Mouse (Mus musculus): ENCODE measurements around the gene Fcrl6. TPM values are rescaled to one million over a fixed set of nuclear protein-coding genes. Genes with fewer than 3 reads are reported as not detected.

The Fcrl6 gene
- polyA plus RNA-seq, 1 experiment, result 0.10 TPM

GRCm38 (mm10) chr1:172594495-172594894 is 7.9 kb downstream of the Fcrl6 start:
- no peak overlapping the region for H3K4me3 ChIP-seq (replicated peaks; ENCODE audit: insufficient read depth, low read depth, low read length)
- no peak for DNase-seq
- no peaks in the 10 kb centered on the region for H3K27me3 ChIP-seq (ENCODE audit: control insufficient read depth, insufficient read depth, low read length)
- TF ChIP-seq CTCF (IDR thresholded peaks at IDR 0.05; ENCODE audit: borderline replicate concordance, insufficient read depth, low read depth, low read length) (peak; percentile 39; the same call in 1 of the 2 replicates), POLR2A (IDR thresholded peaks at IDR 0.05; ENCODE audit: borderline replicate concordance, insufficient read depth, low read length) (no peak)
- no peaks in the 10 kb centered on the region for H3K4me1 ChIP-seq (ENCODE audit: control insufficient read depth, insufficient read depth, low read length)
- no peak overlapping the region for H3K27ac ChIP-seq (ENCODE audit: insufficient read depth, low read length)

- Histone ChIP-seq H3K4me3 (replicated peaks; ENCODE audit: insufficient read depth, low read depth, low read length) (no peak overlapping the region), H3K27ac (ENCODE audit: insufficient read depth, low read length) (no peak overlapping the region), H3K27me3 (ENCODE audit: control insufficient read depth, insufficient read depth, low read length) (no peaks in the 10 kb centered on the region), H3K4me1 (ENCODE audit: control insufficient read depth, insufficient read depth, low read length) (no peaks in the 10 kb centered on the region)
- TF ChIP-seq CTCF (IDR thresholded peaks at IDR 0.05; ENCODE audit: borderline replicate concordance, insufficient read depth, low read depth, low read length) (no peak), POLR2A (IDR thresholded peaks at IDR 0.05; ENCODE audit: borderline replicate concordance, insufficient read depth, low read length) (no peak)
- DNase-seq, result no peak
- 95% methylated on average over 2 of the region's 2 CpGs for WGBS
Observed at GRCm38 (mm10) chr1:172593956-172594355, 8.4 kb downstream of the Fcrl6 start.

GRCm38 (mm10) chr1:172593321-172593720 is 9.0 kb downstream of the Fcrl6 start:
- Histone ChIP-seq H3K27ac (ENCODE audit: insufficient read depth, low read length) (no peak overlapping the region), H3K4me3 (replicated peaks; ENCODE audit: insufficient read depth, low read depth, low read length) (no peak overlapping the region), H3K4me1 (ENCODE audit: control insufficient read depth, insufficient read depth, low read length) (no peaks in the 10 kb centered on the region), H3K27me3 (ENCODE audit: control insufficient read depth, insufficient read depth, low read length) (no peaks in the 10 kb centered on the region)
- DNase-seq, result no peak
- 71% methylated on average over 3 of the region's 3 CpGs for WGBS
- TF ChIP-seq POLR2A (IDR thresholded peaks at IDR 0.05; ENCODE audit: borderline replicate concordance, insufficient read depth, low read length) (no peak), CTCF (IDR thresholded peaks at IDR 0.05; ENCODE audit: borderline replicate concordance, insufficient read depth, low read depth, low read length) (no peak)

GRCm38 (mm10) chr1:172590385-172590784 is 12.0 kb downstream of the Fcrl6 start, which contains the start of gene Slamf8:
Gene Slamf8, minus strand, starts transcription at chr1:172590568.
- Histone ChIP-seq H3K27ac (ENCODE audit: insufficient read depth, low read length) (no peak within 1 kb of the TSS), H3K27me3 (ENCODE audit: control insufficient read depth, insufficient read depth, low read length) (no peaks in the 10 kb centered on the region), H3K4me3 (replicated peaks; ENCODE audit: insufficient read depth, low read depth, low read length) (no peak within 1 kb of the TSS), H3K4me1 (ENCODE audit: control insufficient read depth, insufficient read depth, low read length) (peaks cover 7% of the 10 kb centered on the region)
- 46% methylated on average over 7 of the region's 7 CpGs for WGBS
- TF ChIP-seq CTCF (IDR thresholded peaks at IDR 0.05; ENCODE audit: borderline replicate concordance, insufficient read depth, low read depth, low read length) (no peak), POLR2A (IDR thresholded peaks at IDR 0.05; ENCODE audit: borderline replicate concordance, insufficient read depth, low read length) (no peak)
- DNase-seq, result no peak

- H3K4me1 ChIP-seq (ENCODE audit: control insufficient read depth, insufficient read depth, low read length), result peaks cover 11% of the 10 kb centered on the region
- H3K4me3 ChIP-seq (replicated peaks; ENCODE audit: insufficient read depth, low read depth, low read length), result peak overlapping the region; percentile 23
- no peak overlapping the region for H3K27ac ChIP-seq (ENCODE audit: insufficient read depth, low read length)
- no peak for DNase-seq
- 31% methylated on average over 26 of the region's 26 CpGs for WGBS
- no peaks in the 10 kb centered on the region for H3K27me3 ChIP-seq (ENCODE audit: control insufficient read depth, insufficient read depth, low read length)
- TF ChIP-seq POLR2A (IDR thresholded peaks at IDR 0.05; ENCODE audit: borderline replicate concordance, insufficient read depth, low read length), result no peak
- no peak for TF ChIP-seq CTCF (IDR thresholded peaks at IDR 0.05; ENCODE audit: borderline replicate concordance, insufficient read depth, low read depth, low read length)
Observed at GRCm38 (mm10) chr1:172585612-172586567, 16.5 kb downstream of the Fcrl6 start.

GRCm38 (mm10) chr1:172585026-172585425 is 17.3 kb downstream of the Fcrl6 start:
- Histone ChIP-seq H3K4me3 (replicated peaks; ENCODE audit: insufficient read depth, low read depth, low read length) (no peak overlapping the region), H3K27me3 (ENCODE audit: control insufficient read depth, insufficient read depth, low read length) (no peaks in the 10 kb centered on the region), H3K27ac (ENCODE audit: insufficient read depth, low read length) (no peak overlapping the region), H3K4me1 (ENCODE audit: control insufficient read depth, insufficient read depth, low read length) (peaks cover 11% of the 10 kb centered on the region)
- DNase-seq, result no peak
- WGBS, result 51% methylated on average over 4 of the region's 4 CpGs
- TF ChIP-seq POLR2A (IDR thresholded peaks at IDR 0.05; ENCODE audit: borderline replicate concordance, insufficient read depth, low read length) (no peak), CTCF (IDR thresholded peaks at IDR 0.05; ENCODE audit: borderline replicate concordance, insufficient read depth, low read depth, low read length) (no peak)

- Histone ChIP-seq H3K27ac (ENCODE audit: insufficient read depth, low read length) (no peak overlapping the region), H3K4me3 (replicated peaks; ENCODE audit: insufficient read depth, low read depth, low read length) (no peak overlapping the region), H3K4me1 (ENCODE audit: control insufficient read depth, insufficient read depth, low read length) (peaks cover 11% of the 10 kb centered on the region), H3K27me3 (ENCODE audit: control insufficient read depth, insufficient read depth, low read length) (no peaks in the 10 kb centered on the region)
- whole genome bisulfite sequencing, result 90% methylated on average over 6 of the region's 6 CpGs
- DNase-seq, result no peak
- TF ChIP-seq POLR2A (IDR thresholded peaks at IDR 0.05; ENCODE audit: borderline replicate concordance, insufficient read depth, low read length), result no peak
- TF ChIP-seq CTCF (IDR thresholded peaks at IDR 0.05; ENCODE audit: borderline replicate concordance, insufficient read depth, low read depth, low read length), result no peak
Observed at GRCm38 (mm10) chr1:172584271-172584670, 18.1 kb downstream of the Fcrl6 start.

- DNase-seq, result no peak
- H3K27me3 ChIP-seq (ENCODE audit: control insufficient read depth, insufficient read depth, low read length), result no peaks in the 10 kb centered on the region
- TF ChIP-seq POLR2A (IDR thresholded peaks at IDR 0.05; ENCODE audit: borderline replicate concordance, insufficient read depth, low read length) (no peak), CTCF (IDR thresholded peaks at IDR 0.05; ENCODE audit: borderline replicate concordance, insufficient read depth, low read depth, low read length) (no peak)
- no peak overlapping the region for H3K27ac ChIP-seq (ENCODE audit: insufficient read depth, low read length)
- no peak overlapping the region for H3K4me3 ChIP-seq (replicated peaks; ENCODE audit: insufficient read depth, low read depth, low read length)
- peaks cover 11% of the 10 kb centered on the region for H3K4me1 ChIP-seq (ENCODE audit: control insufficient read depth, insufficient read depth, low read length)
- 81% methylated on average over 8 of the region's 8 CpGs for WGBS
Observed at GRCm38 (mm10) chr1:172582436-172582835, 19.9 kb downstream of the Fcrl6 start.

All from cerebellum, adult 2 months (tissue).